Mouse (Mus musculus): ENCODE results near the gene Jmjd1c. TPM values are rescaled to one million over a fixed set of nuclear protein-coding genes. Genes with fewer than 3 reads are reported as not detected.
A peak's percentile ranks its signal among the peaks of the same experiment; 100 is the strongest.
"Not testable (repeated sequence)": the region's sequence is repeated elsewhere in the genome, so short reads cannot be mapped to it uniquely, and the experiment has no call there.

Jmjd1c gene
- polyA plus RNA-seq, 1 experiment from 2014 or later, result 10.9 TPM

GRCm38 (mm10) chr10:67107017-67107761 is 11.3 kb downstream of the Jmjd1c start:
- no peak overlapping the region for H3K4me2 ChIP-seq (ENCODE audit: low read depth, low read length)

GRCm38 (mm10) chr10:67108096-67108495 is 12.2 kb downstream of the Jmjd1c start:
- H3K4me1 ChIP-seq (ENCODE audit: control insufficient read depth, low read depth, low read length), result peaks cover 30% of the 10 kb centered on the region
- 69% methylated on average over 9 of the region's 9 CpGs for WGBS (ENCODE audit: insufficient replicate concordance)
- no peak overlapping the region for H3K4me2 ChIP-seq (ENCODE audit: low read depth, low read length)
- no peak overlapping the region for H3K9ac ChIP-seq (ENCODE audit: low read depth, low read length)
- no peak overlapping the region for H3K4me3 ChIP-seq (ENCODE audit: low read depth, low read length)
- ATAC-seq (ENCODE audit: low read depth), result no peak
- H3K27ac ChIP-seq (ENCODE audit: low read length), result no peak overlapping the region
- no peaks in the 10 kb centered on the region for H3K36me3 ChIP-seq (ENCODE audit: control insufficient read depth, insufficient read depth)
- H3K27me3 ChIP-seq (ENCODE audit: control insufficient read depth, insufficient read depth, low read depth, low read length), result no peaks in the 10 kb centered on the region
- no peaks in the 10 kb centered on the region for H3K9me3 ChIP-seq (replicated peaks; ENCODE audit: control insufficient read depth, low read length)

More at GRCm38 (mm10) chr10:67107017-67107761, 11.3 kb downstream of the Jmjd1c start:
- H3K4me1 ChIP-seq (ENCODE audit: control insufficient read depth, low read depth, low read length), result peaks cover 35% of the 10 kb centered on the region
- H3K9ac ChIP-seq (ENCODE audit: low read depth, low read length), result no peak overlapping the region
- H3K4me3 ChIP-seq (ENCODE audit: low read depth, low read length), result no peak overlapping the region
- no peaks in the 10 kb centered on the region for H3K9me3 ChIP-seq (replicated peaks; ENCODE audit: control insufficient read depth, low read length)
- ATAC-seq (ENCODE audit: low read depth), result no peak
- 63% methylated on average over 9 of the region's 9 CpGs for WGBS (ENCODE audit: insufficient replicate concordance)
- 0 out of 2 replicates have a peak overlapping the region, but pooled peaks have one; percentile 10 for H3K27ac ChIP-seq (ENCODE audit: low read length)
- H3K27me3 ChIP-seq (ENCODE audit: control insufficient read depth, insufficient read depth, low read depth, low read length), result no peaks in the 10 kb centered on the region
- H3K36me3 ChIP-seq (ENCODE audit: control insufficient read depth, insufficient read depth), result no peaks in the 10 kb centered on the region

- H3K4me1 ChIP-seq (ENCODE audit: control insufficient read depth, low read depth, low read length), result peaks cover 21% of the 10 kb centered on the region
- H3K27ac ChIP-seq (ENCODE audit: low read length), result no peak overlapping the region
- H3K36me3 ChIP-seq (ENCODE audit: control insufficient read depth, insufficient read depth), result no peaks in the 10 kb centered on the region
- H3K9me3 ChIP-seq (replicated peaks; ENCODE audit: control insufficient read depth, low read length), result no peaks in the 10 kb centered on the region
- H3K4me3 ChIP-seq (ENCODE audit: low read depth, low read length), result no peak overlapping the region
- no peaks in the 10 kb centered on the region for H3K27me3 ChIP-seq (ENCODE audit: control insufficient read depth, insufficient read depth, low read depth, low read length)
- H3K9ac ChIP-seq (ENCODE audit: low read depth, low read length), result no peak overlapping the region
- 69% methylated on average over 5 of the region's 5 CpGs for WGBS (ENCODE audit: insufficient replicate concordance)
- no peak overlapping the region for H3K4me2 ChIP-seq (ENCODE audit: low read depth, low read length)
- ATAC-seq (ENCODE audit: low read depth), result no peak; the same call in 1 of the 2 replicates
Observed at GRCm38 (mm10) chr10:67109635-67110034, 13.7 kb downstream of the Jmjd1c start.

GRCm38 (mm10) chr10:67111044-67111798 is 15.3 kb downstream of the Jmjd1c start:
- 71% methylated on average over 14 of the region's 14 CpGs for WGBS (ENCODE audit: insufficient replicate concordance)
- peaks cover 15% of the 10 kb centered on the region for H3K4me1 ChIP-seq (ENCODE audit: control insufficient read depth, low read depth, low read length)
- no peak overlapping the region for H3K9ac ChIP-seq (ENCODE audit: low read depth, low read length)

GRCm38 (mm10) chr10:67111799-67112177 is 15.9 kb downstream of the Jmjd1c start:
- no peak overlapping the region for H3K4me2 ChIP-seq (ENCODE audit: low read depth, low read length)
- WGBS (ENCODE audit: insufficient replicate concordance), result 40% methylated on average over 5 of the region's 5 CpGs
- H3K4me1 ChIP-seq (ENCODE audit: control insufficient read depth, low read depth, low read length), result peaks cover 13% of the 10 kb centered on the region
- H3K27ac ChIP-seq (ENCODE audit: low read length), result no peak overlapping the region
- no peaks in the 10 kb centered on the region for H3K27me3 ChIP-seq (ENCODE audit: control insufficient read depth, insufficient read depth, low read depth, low read length)
- ATAC-seq (ENCODE audit: low read depth), result no peak
- no peak overlapping the region for H3K9ac ChIP-seq (ENCODE audit: low read depth, low read length)
- H3K36me3 ChIP-seq (ENCODE audit: control insufficient read depth, insufficient read depth), result no peaks in the 10 kb centered on the region
- no peak overlapping the region for H3K4me3 ChIP-seq (ENCODE audit: low read depth, low read length)
- H3K9me3 ChIP-seq (replicated peaks; ENCODE audit: control insufficient read depth, low read length), result no peaks in the 10 kb centered on the region

More at GRCm38 (mm10) chr10:67111044-67111798, 15.3 kb downstream of the Jmjd1c start:
- ATAC-seq (ENCODE audit: low read depth), result no peak
- H3K4me3 ChIP-seq (ENCODE audit: low read depth, low read length), result no peak overlapping the region
- H3K9me3 ChIP-seq (replicated peaks; ENCODE audit: control insufficient read depth, low read length), result no peaks in the 10 kb centered on the region
- no peak overlapping the region for H3K27ac ChIP-seq (ENCODE audit: low read length)
- no peaks in the 10 kb centered on the region for H3K27me3 ChIP-seq (ENCODE audit: control insufficient read depth, insufficient read depth, low read depth, low read length)
- no peaks in the 10 kb centered on the region for H3K36me3 ChIP-seq (ENCODE audit: control insufficient read depth, insufficient read depth)
- no peak overlapping the region for H3K4me2 ChIP-seq (ENCODE audit: low read depth, low read length)

- 43% methylated on average over 5 of the region's 5 CpGs for WGBS (ENCODE audit: insufficient replicate concordance)
- H3K9ac ChIP-seq (ENCODE audit: low read depth, low read length); ATAC-seq (ENCODE audit: low read depth): not testable (repeated sequence)
Observed at GRCm38 (mm10) chr10:67112967-67113366, 17.0 kb downstream of the Jmjd1c start.

GRCm38 (mm10) chr10:67113833-67114232 is 17.9 kb downstream of the Jmjd1c start:
- 76% methylated on average over 11 of the region's 11 CpGs for WGBS (ENCODE audit: insufficient replicate concordance)
- no peak for ATAC-seq (ENCODE audit: low read depth)
- Histone ChIP-seq H3K9ac (ENCODE audit: low read depth, low read length) (no peak overlapping the region), H3K36me3 (ENCODE audit: control insufficient read depth, insufficient read depth) (no peaks in the 10 kb centered on the region), H3K4me2 (ENCODE audit: low read depth, low read length) (no peak overlapping the region), H3K4me3 (ENCODE audit: low read depth, low read length) (no peak overlapping the region), H3K9me3 (replicated peaks; ENCODE audit: control insufficient read depth, low read length) (no peaks in the 10 kb centered on the region), H3K4me1 (ENCODE audit: control insufficient read depth, low read depth, low read length) (peaks cover 11% of the 10 kb centered on the region), H3K27me3 (ENCODE audit: control insufficient read depth, insufficient read depth, low read depth, low read length) (no peaks in the 10 kb centered on the region), H3K27ac (ENCODE audit: low read length) (no peak overlapping the region)

More at GRCm38 (mm10) chr10:67112967-67113366, 17.0 kb downstream of the Jmjd1c start:
- peaks cover 12% of the 10 kb centered on the region for H3K4me1 ChIP-seq (ENCODE audit: control insufficient read depth, low read depth, low read length)
- not testable (repeated sequence) for H3K4me3 ChIP-seq (ENCODE audit: low read depth, low read length); H3K27me3 ChIP-seq (ENCODE audit: control insufficient read depth, insufficient read depth, low read depth, low read length); H3K4me2 ChIP-seq (ENCODE audit: low read depth, low read length); H3K9me3 ChIP-seq (replicated peaks; ENCODE audit: control insufficient read depth, low read length); H3K27ac ChIP-seq (ENCODE audit: low read length); H3K36me3 ChIP-seq (ENCODE audit: control insufficient read depth, insufficient read depth)

GRCm38 (mm10) chr10:67115115-67115514 is 19.2 kb downstream of the Jmjd1c start:
- 0 out of 2 replicates have a peak, but pooled peaks have one; percentile 16 for ATAC-seq (ENCODE audit: low read depth)
- H3K27ac ChIP-seq (ENCODE audit: low read length), result peak overlapping the region; percentile 41
- H3K36me3 ChIP-seq (ENCODE audit: control insufficient read depth, insufficient read depth), result no peaks in the 10 kb centered on the region
- WGBS (ENCODE audit: insufficient replicate concordance), result 31% methylated on average over 6 of the region's 6 CpGs
- H3K4me2 ChIP-seq (ENCODE audit: low read depth, low read length), result no peak overlapping the region
- peaks cover 12% of the 10 kb centered on the region for H3K4me1 ChIP-seq (ENCODE audit: control insufficient read depth, low read depth, low read length)
- no peaks in the 10 kb centered on the region for H3K27me3 ChIP-seq (ENCODE audit: control insufficient read depth, insufficient read depth, low read depth, low read length)
- H3K9ac ChIP-seq (ENCODE audit: low read depth, low read length), result no peak overlapping the region
- no peak overlapping the region for H3K4me3 ChIP-seq (ENCODE audit: low read depth, low read length)
- no peaks in the 10 kb centered on the region for H3K9me3 ChIP-seq (replicated peaks; ENCODE audit: control insufficient read depth, low read length)

GRCm38 (mm10) chr10:67115666-67116091 is 19.8 kb downstream of the Jmjd1c start:
- Histone ChIP-seq H3K9me3 (replicated peaks; ENCODE audit: control insufficient read depth, low read length) (no peaks in the 10 kb centered on the region), H3K9ac (ENCODE audit: low read depth, low read length) (no peak overlapping the region), H3K4me3 (ENCODE audit: low read depth, low read length) (no peak overlapping the region), H3K36me3 (ENCODE audit: control insufficient read depth, insufficient read depth) (no peaks in the 10 kb centered on the region), H3K27me3 (ENCODE audit: control insufficient read depth, insufficient read depth, low read depth, low read length) (no peaks in the 10 kb centered on the region), H3K27ac (ENCODE audit: low read length) (peak overlapping the region; percentile 46; the same call in 1 of the 2 replicates), H3K4me1 (ENCODE audit: control insufficient read depth, low read depth, low read length) (peaks cover 12% of the 10 kb centered on the region), H3K4me2 (ENCODE audit: low read depth, low read length) (no peak overlapping the region)
- WGBS (ENCODE audit: insufficient replicate concordance), result 15% methylated on average over 5 of the region's 5 CpGs
- 0 out of 2 replicates have a peak, but pooled peaks have one; percentile 47 for ATAC-seq (ENCODE audit: low read depth)

Measured in liver, embryonic 16.5 days (tissue).